Mouse (Mus musculus) cerebellum, adult 9-11 months (tissue): Measurements from ENCODE around the gene Tm9sf2.
A peak's percentile ranks its signal among the peaks of the same experiment; 100 is the strongest.
"Not testable (repeated sequence)": the region's sequence is repeated elsewhere in the genome, so short reads cannot be mapped to it uniquely, and the experiment has no call there.

Experiments used
- DNase-seq: peaks from one replicate; pipeline ENCODE4 v3.0.0; 2022

Gene Tm9sf2

GRCm38 (mm10) chr14:122101890-122102289 is 4.9 kb upstream of the Tm9sf2 start:
- DNase-seq: not testable (repeated sequence)

GRCm38 (mm10) chr14:122104881-122105280 is 2.0 kb upstream of the Tm9sf2 start:
- DNase-seq: peak; percentile 96

GRCm38 (mm10) chr14:122105391-122106285 is 1.2 kb upstream of the Tm9sf2 start:
- DNase-seq: peak; percentile 31

GRCm38 (mm10) chr14:122107481-122108214 is 810 bp downstream of the Tm9sf2 start:
- no peak for DNase-seq

- no peak for DNase-seq
Measured at GRCm38 (mm10) chr14:122111681-122112080, 4.8 kb downstream of the Tm9sf2 start.

- no peak for DNase-seq
Measured at GRCm38 (mm10) chr14:122112311-122112710, 5.5 kb downstream of the Tm9sf2 start.

- DNase-seq: no peak
Measured at GRCm38 (mm10) chr14:122116200-122116599, 9.4 kb downstream of the Tm9sf2 start.

- no peak for DNase-seq
Measured at GRCm38 (mm10) chr14:122130111-122130797, 23.4 kb downstream of the Tm9sf2 start.

- no peak for DNase-seq
Measured at GRCm38 (mm10) chr14:122131644-122132043, 24.8 kb downstream of the Tm9sf2 start.

GRCm38 (mm10) chr14:122136368-122136928 is 29.6 kb downstream of the Tm9sf2 start:
- no peak for DNase-seq

GRCm38 (mm10) chr14:122137234-122137633 is 30.4 kb downstream of the Tm9sf2 start:
- DNase-seq: no peak

GRCm38 (mm10) chr14:122140126-122140525 is 33.3 kb downstream of the Tm9sf2 start:
- no peak for DNase-seq

GRCm38 (mm10) chr14:122143585-122144269 is 36.9 kb downstream of the Tm9sf2 start:
- no peak for DNase-seq

GRCm38 (mm10) chr14:122145374-122145773 is 38.5 kb downstream of the Tm9sf2 start:
- no peak for DNase-seq

- DNase-seq: no peak
Measured at GRCm38 (mm10) chr14:122150616-122151015, 43.8 kb downstream of the Tm9sf2 start.

- no peak for DNase-seq
Measured at GRCm38 (mm10) chr14:122157738-122158137, 50.9 kb downstream of the Tm9sf2 start.

- no peak for DNase-seq
Measured at GRCm38 (mm10) chr14:122160916-122161315, 54.1 kb downstream of the Tm9sf2 start.

GRCm38 (mm10) chr14:122168912-122169311 is 62.1 kb downstream of the Tm9sf2 start:
- DNase-seq: no peak

GRCm38 (mm10) chr14:122170202-122170781 is 63.5 kb downstream of the Tm9sf2 start:
- no peak for DNase-seq

GRCm38 (mm10) chr14:122171031-122171430 is 64.2 kb downstream of the Tm9sf2 start:
- DNase-seq: no peak

GRCm38 (mm10) chr14:122176263-122176798 is 69.5 kb downstream of the Tm9sf2 start:
- no peak for DNase-seq

GRCm38 (mm10) chr14:122179262-122179661 is 72.4 kb downstream of the Tm9sf2 start:
- DNase-seq: no peak
